Mouse (Mus musculus) lung, embryonic 16.5 days (tissue): ENCODE data around the gene Ndst2. TPM values are rescaled to one million over a fixed set of nuclear protein-coding genes. Genes with fewer than 3 reads are reported as not detected.
A peak's percentile ranks its signal among the peaks of the same experiment; 100 is the strongest.

Experiments
- ATAC-seq: fragments of 200-750 bp; cut with Nextera tagmentation; 2 replicates; pipeline ENCODE4 v1.8.0; 2017; ENCODE audit warnings: low read depth, mild to moderate bottlenecking, moderate library complexity
- H3K27ac ChIP-seq: fragments of 300-500 bp; sonication (generic); 2 replicates; pipeline ENCODE4 v1.5.1; 2014; ENCODE audit warnings: mild to moderate bottlenecking, control low read depth, low read length
- H3K27me3 ChIP-seq: fragments of 300-500 bp; sonication (generic); 2 replicates; pipeline ENCODE4 v1.6.1; 2014; ENCODE audit warnings: low read depth, low read length, mixed read lengths; ENCODE audit not compliant: control insufficient read depth, insufficient read depth
- H3K36me3 ChIP-seq: fragments of 300-500 bp; sonication (generic); 2 replicates; pipeline ENCODE4 v1.6.1; 2014; ENCODE audit warnings: low read length; ENCODE audit not compliant: control insufficient read depth, insufficient read depth
- H3K4me1 ChIP-seq: fragments of 300-500 bp; sonication (generic); replicated peaks from 2 replicates; pipeline ENCODE4 v1.6.1; 2014; ENCODE audit warnings: low read length, mixed read lengths; ENCODE audit not compliant: control insufficient read depth, insufficient read depth
- H3K4me2 ChIP-seq: fragments of 300-500 bp; sonication (generic); 2 replicates; pipeline ENCODE4 v1.6.1; 2014; ENCODE audit warnings: low read depth, low read length, control low read depth
- H3K4me3 ChIP-seq: fragments of 300-500 bp; sonication (generic); 2 replicates; pipeline ENCODE4 v1.5.1; 2014; ENCODE audit warnings: mild to moderate bottlenecking, low read length, control low read depth
- H3K9ac ChIP-seq: fragments of 300-500 bp; sonication (generic); 2 replicates; pipeline ENCODE4 v1.6.1; 2014; ENCODE audit warnings: low read length, control low read depth
- H3K9me3 ChIP-seq: fragments of 300-500 bp; sonication (generic); 2 replicates; pipeline ENCODE4 v1.6.1; 2016; ENCODE audit warnings: low read length; ENCODE audit not compliant: control insufficient read depth
- WGBS: fragments of 180-500 bp; shearing (Covaris S2); extraction: QIAGEN DNeasy Blood & Tissue Kit; methylation state at CpG from one replicate; pipeline ENCODE4 v1.1.7; 2014; 5-methylcytosine and 5-hydroxymethylcytosine counted together
- polyA plus RNA-seq: library from polyadenylated mRNA; unstranded; fragments of >200 nt; fragmentation: Nextera tagmentation; extraction: Ambion mirVana; gene quantifications from 2 replicates; pipeline ENCODE4 v1.2.1, GENCODE M21; 2015

Gene Ndst2
- polyA plus RNA-seq, 1 experiment from 2014 or later, result 29.9 TPM

DNA sequence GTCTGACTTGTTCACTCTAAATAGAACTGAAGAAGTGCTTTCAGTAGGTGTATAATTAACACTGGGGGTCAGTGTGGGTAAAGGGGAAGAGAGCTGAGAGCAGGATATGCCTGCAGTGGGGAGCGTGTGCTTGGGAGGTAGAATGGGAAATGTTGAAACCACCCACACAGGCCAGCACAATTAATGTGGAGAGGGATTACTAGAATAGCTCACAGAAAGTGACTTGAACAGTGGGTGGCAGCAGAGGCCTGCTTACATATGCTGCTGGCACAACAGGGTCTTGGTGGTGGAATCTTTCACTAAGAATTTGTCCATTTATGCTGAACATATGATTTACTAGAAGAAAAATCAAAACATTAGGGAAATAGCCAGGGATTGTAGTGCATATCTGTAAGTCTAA lies 37.4 kb downstream of the Ndst2 start:
- peak overlapping the region; percentile 87 for H3K4me2 ChIP-seq
- H3K27ac ChIP-seq, result no peak overlapping the region
- no peaks in the 10 kb centered on the region for H3K27me3 ChIP-seq
- 4% methylated on average over 1 of the region's 1 CpGs for WGBS
- peak overlapping the region; percentile 29 for H3K9ac ChIP-seq
- H3K4me1 ChIP-seq, result peaks cover 36% of the 10 kb centered on the region
- no peaks in the 10 kb centered on the region for H3K9me3 ChIP-seq
- ATAC-seq, result no peak
- H3K4me3 ChIP-seq, result peak overlapping the region; percentile 98
- peaks cover 16% of the 10 kb centered on the region for H3K36me3 ChIP-seq

DNA sequence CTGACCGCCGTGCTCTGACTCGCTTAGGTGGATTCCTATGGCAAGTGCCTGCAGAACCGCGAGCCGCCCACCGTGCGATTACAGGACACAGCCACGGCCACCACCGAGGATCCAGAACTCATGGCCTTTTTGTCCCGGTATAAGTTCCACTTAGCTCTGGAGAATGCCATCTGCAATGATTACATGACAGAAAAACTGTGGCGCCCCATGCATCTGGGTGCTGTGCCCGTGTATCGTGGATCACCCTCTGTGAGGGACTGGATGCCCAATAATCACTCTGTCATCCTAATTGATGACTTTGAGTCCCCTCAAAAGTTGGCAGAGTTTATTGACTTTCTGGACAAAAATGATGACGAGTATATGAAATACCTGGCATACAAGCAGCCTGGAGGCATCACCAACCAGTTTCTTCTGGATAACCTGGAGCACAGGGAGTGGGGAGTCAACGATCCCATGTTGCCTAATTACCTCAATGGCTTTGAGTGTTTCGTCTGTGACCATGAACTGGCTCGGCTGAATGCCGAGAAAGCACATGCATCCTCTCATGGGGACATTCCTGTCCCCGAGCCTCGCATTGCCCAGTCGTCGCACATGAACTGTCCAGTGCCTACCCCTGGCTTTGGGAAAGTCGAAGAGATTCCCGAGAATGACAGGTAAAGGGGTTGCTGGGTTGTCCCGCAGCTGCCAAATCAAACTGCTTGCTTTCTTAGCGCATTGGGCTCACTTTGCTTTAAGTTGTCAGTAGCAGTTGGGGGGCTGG lies 38.4 kb downstream of the Ndst2 start:
- peaks cover 24% of the 10 kb centered on the region for H3K36me3 ChIP-seq
- H3K4me1 ChIP-seq, result peaks cover 28% of the 10 kb centered on the region

DNA sequence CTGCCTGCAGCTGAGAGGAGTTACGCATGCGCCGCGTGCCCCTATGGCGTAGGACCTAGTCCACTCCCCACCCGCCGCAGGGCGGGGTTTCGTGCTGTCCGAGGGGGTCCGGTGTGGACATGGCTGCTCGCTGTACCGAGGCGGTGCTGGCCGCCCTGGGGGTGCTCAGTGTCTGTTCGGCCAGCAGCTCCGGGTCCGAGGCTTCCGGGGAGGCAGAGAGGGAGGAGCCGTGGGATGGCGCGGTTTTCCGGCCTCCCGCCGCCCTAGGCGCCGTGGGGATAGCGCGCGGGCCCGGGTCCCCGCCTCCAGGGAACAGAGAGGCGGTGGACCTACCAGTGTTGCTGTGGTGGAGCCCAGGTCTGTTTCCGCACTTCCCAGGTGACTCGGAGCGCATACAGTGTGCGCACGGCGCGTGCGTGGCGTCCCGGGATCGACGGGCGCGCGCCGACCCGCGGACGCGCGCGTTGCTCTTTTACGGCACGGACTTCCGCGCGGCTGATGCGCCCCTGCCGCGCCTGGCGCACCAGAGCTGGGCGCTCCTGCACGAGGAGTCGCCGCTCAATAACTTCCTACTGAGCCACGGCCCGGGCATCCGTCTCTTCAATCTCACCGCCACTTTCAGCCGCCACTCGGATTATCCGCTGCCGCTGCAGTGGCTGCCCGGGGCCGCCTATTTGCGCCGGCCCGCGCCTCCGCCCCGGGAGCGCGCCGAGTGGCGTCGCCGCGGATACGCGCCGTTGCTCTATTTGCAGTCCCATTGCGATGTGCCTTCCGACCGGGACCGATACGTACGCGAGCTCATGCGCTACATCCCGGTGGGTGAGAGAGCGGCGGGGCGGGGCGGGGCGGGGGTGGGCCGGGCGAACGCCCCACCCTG lies 39.2 kb downstream of the Ndst2 start, which contains the start of gene Fut11:
Gene Fut11, plus strand, starts transcription at position 85 of the 877 bp plus-strand sequence.
- ATAC-seq, result peak; percentile 94
- Histone ChIP-seq H3K27ac (peak within 1 kb of the TSS; percentile 99), H3K9me3 (no peaks in the 10 kb centered on the region), H3K4me3 (peak within 1 kb of the TSS; percentile 98), H3K9ac (peak within 1 kb of the TSS; percentile 96), H3K4me1 (peaks cover 25% of the 10 kb centered on the region), H3K27me3 (no peaks in the 10 kb centered on the region), H3K4me2 (peak within 1 kb of the TSS; percentile 87), H3K36me3 (peaks cover 28% of the 10 kb centered on the region)
- WGBS, result under 1% methylated on average over 97 of the region's 111 CpGs

More for the DNA sequence above, 38.4 kb downstream of the Ndst2 start:
- Histone ChIP-seq H3K27ac (peak overlapping the region; percentile 99), H3K4me3 (peak overlapping the region; percentile 98), H3K9ac (peak overlapping the region; percentile 96), H3K4me2 (peak overlapping the region; percentile 87), H3K9me3 (no peaks in the 10 kb centered on the region), H3K27me3 (no peaks in the 10 kb centered on the region)
- 8% methylated on average over 27 of the region's 27 CpGs for WGBS
- ATAC-seq, result no peak

DNA sequence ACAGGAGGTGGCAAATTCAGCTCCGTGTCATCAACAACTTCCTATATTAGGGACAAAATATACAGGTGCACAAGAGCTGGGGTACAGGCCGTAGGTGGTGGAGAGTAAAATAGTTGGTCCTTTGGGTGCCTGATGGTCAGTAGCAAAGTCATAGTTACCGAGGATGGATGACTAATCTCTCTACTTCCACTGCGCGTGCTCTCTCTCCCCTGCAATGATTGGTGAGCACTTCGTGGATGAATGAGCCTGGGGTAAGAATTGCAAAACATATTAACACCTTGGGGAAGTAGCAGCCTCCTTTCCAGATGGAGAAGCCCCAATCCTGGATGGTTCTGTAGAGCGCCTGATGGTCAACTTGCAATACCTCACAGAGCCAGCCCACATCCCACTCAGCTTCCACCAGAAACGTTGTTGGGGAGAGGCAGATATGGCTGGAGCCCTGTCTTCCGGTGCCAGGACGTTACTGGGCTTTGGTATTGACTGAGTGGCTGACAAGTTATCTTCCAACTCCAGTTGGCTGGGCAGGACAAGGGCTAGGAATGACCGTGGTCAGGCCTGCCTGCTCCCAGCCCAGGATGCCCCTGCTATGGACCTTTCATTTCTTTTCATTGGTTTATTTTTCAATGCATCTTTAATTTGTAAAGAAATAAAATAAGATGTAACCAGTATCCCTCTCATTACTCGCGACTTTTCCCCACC lies 40.0 kb downstream of the Ndst2 start:
- peaks cover 36% of the 10 kb centered on the region for H3K36me3 ChIP-seq
- 44% methylated on average over 13 of the region's 13 CpGs for WGBS
- peak; percentile 10; the same call in 1 of the 2 replicates for ATAC-seq
- peak overlapping the region; percentile 98 for H3K4me3 ChIP-seq
- H3K4me2 ChIP-seq, result peak overlapping the region; percentile 87
- no peaks in the 10 kb centered on the region for H3K9me3 ChIP-seq
- H3K27ac ChIP-seq, result peak overlapping the region; percentile 99
- peaks cover 25% of the 10 kb centered on the region for H3K4me1 ChIP-seq
- H3K9ac ChIP-seq, result peak overlapping the region; percentile 96
- H3K27me3 ChIP-seq, result no peaks in the 10 kb centered on the region

DNA sequence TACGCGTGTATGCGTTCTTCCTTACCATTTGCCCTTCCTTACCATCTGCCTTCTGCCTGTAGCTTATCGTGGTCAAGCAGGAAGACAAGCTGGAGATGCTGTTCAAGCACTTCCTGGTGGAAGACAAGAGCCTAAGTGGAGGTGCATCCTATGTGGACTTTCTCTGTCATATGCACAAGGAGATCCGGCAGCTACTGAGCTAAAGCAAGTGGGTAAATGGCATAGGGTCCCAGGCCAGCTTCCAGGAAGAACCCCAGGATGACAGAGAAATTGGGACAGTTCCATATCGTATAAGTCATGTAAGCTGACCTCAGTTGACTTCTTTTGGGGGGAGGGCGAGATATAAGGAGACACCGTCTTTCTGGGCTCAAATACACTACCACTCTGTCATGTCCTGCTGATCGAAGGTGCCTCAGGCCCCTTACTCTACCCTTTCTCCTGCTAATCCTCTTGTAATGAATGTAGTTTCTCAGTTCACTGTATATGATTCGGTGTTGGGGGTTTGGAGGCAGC lies 40.7 kb downstream of the Ndst2 start:
- Histone ChIP-seq H3K27ac (no peak overlapping the region), H3K27me3 (no peaks in the 10 kb centered on the region), H3K4me2 (no peak overlapping the region), H3K9ac (no peak overlapping the region), H3K9me3 (no peaks in the 10 kb centered on the region), H3K4me3 (no peak overlapping the region), H3K36me3 (peaks cover 42% of the 10 kb centered on the region), H3K4me1 (peaks cover 25% of the 10 kb centered on the region)
- ATAC-seq, result no peak
- 85% methylated on average over 10 of the region's 10 CpGs for WGBS

DNA sequence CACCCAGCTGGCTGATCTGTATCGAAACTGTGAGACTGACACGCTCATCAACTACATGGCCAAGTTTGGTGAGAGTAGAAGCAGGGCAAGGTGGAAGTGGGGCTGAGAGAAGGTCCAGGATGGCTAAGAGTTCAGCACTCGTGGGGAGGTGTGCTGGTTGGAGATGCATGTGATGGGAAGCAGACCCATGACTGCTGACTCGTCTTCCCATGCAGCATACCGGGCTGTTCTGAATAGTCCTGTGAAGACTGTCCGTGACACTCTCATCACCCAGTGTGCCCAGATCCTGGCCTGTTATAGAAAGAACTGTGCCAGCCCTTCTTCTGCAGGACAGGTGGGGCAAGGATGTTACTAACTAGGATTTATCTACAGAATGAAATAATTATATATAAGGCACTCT lies 42.6 kb downstream of the Ndst2 start:
- no peaks in the 10 kb centered on the region for H3K9me3 ChIP-seq
- H3K27ac ChIP-seq, result no peak overlapping the region
- peaks cover 16% of the 10 kb centered on the region for H3K4me1 ChIP-seq
- ATAC-seq, result no peak
- H3K27me3 ChIP-seq, result no peaks in the 10 kb centered on the region
- no peak overlapping the region for H3K4me3 ChIP-seq
- H3K36me3 ChIP-seq, result peaks cover 58% of the 10 kb centered on the region
- no peak overlapping the region for H3K9ac ChIP-seq
- WGBS, result 90% methylated on average over 6 of the region's 6 CpGs
- no peak overlapping the region for H3K4me2 ChIP-seq

DNA sequence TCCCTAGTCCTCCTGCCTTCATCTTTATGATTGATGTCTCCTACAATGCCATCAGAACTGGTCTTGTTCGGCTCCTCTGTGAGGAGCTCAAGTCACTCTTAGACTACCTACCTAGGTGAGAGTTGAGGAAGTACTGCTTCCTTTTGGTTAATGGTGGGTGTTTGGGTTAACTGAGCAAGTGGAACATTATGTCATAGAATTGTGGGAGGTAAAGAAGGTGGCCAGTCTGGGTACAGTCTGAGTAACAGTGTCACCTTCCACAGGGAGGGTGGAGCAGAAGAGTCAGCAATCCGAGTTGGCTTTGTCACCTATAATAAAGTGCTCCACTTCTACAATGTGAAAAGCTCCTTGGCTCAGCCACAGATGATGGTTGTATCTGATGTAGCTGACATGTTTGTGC lies 45.4 kb downstream of the Ndst2 start:
- no peak overlapping the region for H3K4me3 ChIP-seq
- H3K9ac ChIP-seq, result no peak overlapping the region
- H3K4me2 ChIP-seq, result no peak overlapping the region
- peaks cover under 1% of the 10 kb centered on the region; the same call in 1 of the 2 replicates for H3K4me1 ChIP-seq
- H3K27me3 ChIP-seq, result no peaks in the 10 kb centered on the region
- H3K9me3 ChIP-seq, result no peaks in the 10 kb centered on the region
- peaks cover 84% of the 10 kb centered on the region for H3K36me3 ChIP-seq
- WGBS, result 81% methylated on average over 2 of the region's 2 CpGs
- ATAC-seq, result no peak
- no peak overlapping the region for H3K27ac ChIP-seq

DNA sequence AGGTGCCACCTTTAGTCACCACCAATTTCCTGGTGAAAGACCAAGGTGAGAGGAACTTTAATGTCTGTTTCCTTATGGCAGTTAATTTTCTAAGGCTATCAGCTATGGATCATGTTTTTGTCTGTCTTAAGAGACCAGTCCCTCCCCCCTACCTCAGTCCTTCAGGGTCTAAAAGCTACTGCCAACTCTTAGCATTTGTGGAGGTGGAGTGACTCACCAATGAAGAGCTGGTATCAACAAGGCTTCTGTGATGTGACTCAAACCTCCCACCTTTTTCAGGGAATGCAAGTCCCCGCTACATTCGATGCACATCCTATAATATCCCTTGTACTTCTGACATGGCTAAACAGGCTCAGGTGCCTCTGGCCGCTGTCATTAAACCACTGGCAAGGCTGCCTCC lies 47.8 kb downstream of the Ndst2 start:
- Histone ChIP-seq H3K4me2 (no peak overlapping the region), H3K4me3 (no peak overlapping the region), H3K27ac (no peak overlapping the region), H3K9ac (no peak overlapping the region), H3K36me3 (peaks cover 81% of the 10 kb centered on the region), H3K27me3 (no peaks in the 10 kb centered on the region), H3K9me3 (no peaks in the 10 kb centered on the region), H3K4me1 (no peaks in the 10 kb centered on the region)
- ATAC-seq, result no peak
- 97% methylated on average over 3 of the region's 3 CpGs for WGBS
